Mouse (Mus musculus) c-Kit-positive CD71-positive TER-119-positive erythroid progenitor cells, embryonic 14.5 days (primary cell): ENCODE measurements around the gene Tnfsf11.

Experiments
- DNase-seq: peaks from one replicate; pipeline ENCODE4 v3.0.0-alpha.2; 2013; ENCODE audit warnings: low spot score

Tnfsf11 gene

DNA sequence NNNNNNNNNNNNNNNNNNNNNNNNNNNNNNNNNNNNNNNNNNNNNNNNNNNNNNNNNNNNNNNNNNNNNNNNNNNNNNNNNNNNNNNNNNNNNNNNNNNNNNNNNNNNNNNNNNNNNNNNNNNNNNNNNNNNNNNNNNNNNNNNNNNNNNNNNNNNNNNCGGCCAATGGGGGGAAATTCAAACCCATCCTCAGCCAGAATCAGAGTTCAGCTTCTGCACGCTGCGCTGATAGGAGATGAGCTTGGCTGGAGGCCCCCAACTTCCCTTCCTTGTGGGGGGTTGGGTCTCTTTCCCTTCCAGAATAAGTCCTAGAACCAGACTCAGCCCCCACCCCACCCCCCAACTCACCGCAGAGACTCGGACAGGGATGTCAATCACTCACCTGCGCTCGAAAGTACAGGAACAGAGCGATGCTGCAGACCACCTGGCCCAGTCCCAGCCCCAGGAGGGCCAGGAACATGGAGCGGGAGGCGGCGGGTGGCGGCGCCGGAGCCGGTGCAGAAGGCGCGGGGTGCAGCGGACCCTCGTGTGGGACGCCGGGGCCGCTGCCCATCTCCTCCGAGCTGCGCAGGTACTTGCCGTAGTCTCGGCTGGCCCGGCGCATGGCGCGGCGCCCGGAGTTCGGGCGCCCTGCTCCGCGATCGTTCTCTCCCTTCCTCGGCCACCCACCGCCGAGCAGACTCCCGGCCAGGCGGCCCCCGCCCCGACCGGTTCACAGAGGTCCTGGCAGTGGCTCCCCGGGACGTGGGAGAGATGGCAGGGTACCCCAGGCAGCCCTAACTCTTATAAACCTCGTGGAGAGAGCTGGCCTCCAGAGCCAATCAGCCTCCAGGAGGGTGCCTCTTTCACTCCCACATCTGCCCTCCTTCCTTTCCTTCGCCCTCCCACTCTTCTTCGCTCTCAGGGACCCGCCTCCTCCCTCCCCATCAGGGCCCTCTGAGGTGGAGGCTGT is at the start of gene Tnfsf11:
Gene Tnfsf11 (minus strand): TSS at position 758 of the 952 bp plus-strand sequence.
- no peak for DNase-seq

GRCm38 (mm10) chr14:78356764-78357163 is 48.9 kb upstream of the Tnfsf11 start:
- no peak for DNase-seq

DNA sequence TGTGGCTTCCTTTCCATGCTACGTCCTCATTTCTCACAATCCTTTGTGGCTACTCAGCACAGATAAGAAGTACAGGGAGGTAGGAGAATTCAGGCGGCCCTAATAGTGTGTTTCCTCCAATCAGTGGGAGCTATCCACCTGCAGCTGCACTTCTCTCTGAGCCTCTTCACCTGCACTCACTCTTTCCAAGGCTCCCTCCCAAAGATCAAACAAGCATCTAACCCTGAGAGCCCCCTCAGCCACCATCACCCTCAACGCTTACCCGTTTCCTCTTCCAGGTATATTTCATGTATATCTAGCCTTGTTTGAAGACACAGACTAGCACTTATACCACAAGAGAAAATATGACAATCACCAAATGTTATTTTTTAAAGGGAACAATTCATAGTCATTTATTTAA is 47.5 kb upstream of the Tnfsf11 start:
- DNase-seq: no peak

- no peak for DNase-seq
Measured at GRCm38 (mm10) chr14:78352865-78353264, 45.0 kb upstream of the Tnfsf11 start.

GRCm38 (mm10) chr14:78351544-78351943 is 43.7 kb upstream of the Tnfsf11 start:
- DNase-seq: no peak

DNA sequence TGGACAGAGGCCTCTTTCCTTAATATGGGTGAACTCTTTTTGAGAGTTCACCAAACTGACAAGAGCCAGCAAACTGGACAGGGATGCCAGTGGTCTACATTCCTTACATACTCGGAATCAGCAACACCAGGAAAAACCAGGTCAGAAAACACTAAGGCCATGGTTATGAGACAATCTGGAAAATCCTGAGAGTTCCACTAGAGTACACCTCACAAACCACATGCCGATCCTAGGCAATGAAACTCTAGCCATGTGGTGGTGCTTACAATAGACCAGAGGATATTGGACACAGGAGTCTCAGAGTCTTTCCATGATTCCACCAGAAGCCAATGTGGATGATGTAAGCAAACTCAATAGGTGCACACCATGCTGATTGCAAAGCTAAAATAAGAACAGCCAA is 39.9 kb upstream of the Tnfsf11 start:
- no peak for DNase-seq

DNA sequence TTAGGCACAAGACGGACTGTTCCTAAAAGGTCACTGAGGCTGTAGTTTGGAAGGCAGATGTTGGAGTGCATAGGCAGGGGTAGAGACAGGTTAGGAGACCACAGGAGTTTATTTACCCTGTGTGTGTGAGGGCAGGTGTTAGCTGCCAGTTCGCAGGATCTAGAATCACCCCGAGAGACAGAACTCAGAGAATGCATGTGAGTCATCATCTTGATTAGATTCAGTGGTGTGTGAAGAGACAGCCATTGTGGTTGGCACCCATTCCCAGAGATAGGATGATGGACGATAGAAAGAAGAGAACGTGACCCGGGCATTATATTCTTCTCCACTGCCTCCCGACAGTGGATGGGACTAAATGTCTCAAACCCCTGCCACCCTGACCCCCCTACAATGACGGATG is 35.2 kb upstream of the Tnfsf11 start:
- DNase-seq: no peak

- DNase-seq: no peak
Measured at GRCm38 (mm10) chr14:78342146-78342545, 34.3 kb upstream of the Tnfsf11 start.

GRCm38 (mm10) chr14:78333341-78333740 is 25.5 kb upstream of the Tnfsf11 start:
- DNase-seq: no peak

GRCm38 (mm10) chr14:78331368-78331767 is 23.5 kb upstream of the Tnfsf11 start:
- DNase-seq: no peak

- DNase-seq: no peak
Measured at GRCm38 (mm10) chr14:78330576-78331300, 22.9 kb upstream of the Tnfsf11 start.

DNA sequence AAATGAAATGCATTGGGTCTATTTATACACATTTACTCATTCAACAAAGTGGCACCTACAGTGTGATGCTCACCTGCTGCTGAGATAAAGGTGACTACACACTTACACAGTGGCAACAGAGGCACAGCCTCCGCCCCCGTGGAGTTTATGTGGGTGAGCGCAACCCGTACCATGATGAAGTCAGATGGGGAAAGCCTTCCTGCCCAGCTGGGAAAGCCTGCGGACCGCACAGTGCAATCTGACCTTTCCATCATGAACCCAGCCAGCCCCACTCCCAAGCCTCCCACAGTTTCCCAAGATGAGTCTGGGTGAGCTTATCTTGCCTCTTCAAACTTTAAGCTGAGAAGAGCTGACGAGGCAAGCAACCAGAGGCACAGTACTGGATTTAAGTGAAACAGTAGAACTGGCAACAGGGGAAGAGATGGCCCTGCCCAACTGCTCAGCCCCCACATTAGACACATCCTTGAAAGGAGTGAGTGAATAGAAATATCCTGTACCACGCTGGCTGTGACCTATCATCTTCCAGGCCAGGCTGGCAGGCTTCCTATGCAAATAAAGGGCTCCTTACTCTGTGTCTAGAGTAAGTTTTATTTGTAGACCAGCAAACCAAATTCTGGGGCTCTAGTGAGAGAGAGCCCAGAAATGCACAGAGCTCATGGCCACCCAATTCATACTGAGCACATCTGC is 22.1 kb upstream of the Tnfsf11 start:
- DNase-seq: no peak

GRCm38 (mm10) chr14:78323356-78323755 is 15.5 kb upstream of the Tnfsf11 start:
- no peak for DNase-seq

DNA sequence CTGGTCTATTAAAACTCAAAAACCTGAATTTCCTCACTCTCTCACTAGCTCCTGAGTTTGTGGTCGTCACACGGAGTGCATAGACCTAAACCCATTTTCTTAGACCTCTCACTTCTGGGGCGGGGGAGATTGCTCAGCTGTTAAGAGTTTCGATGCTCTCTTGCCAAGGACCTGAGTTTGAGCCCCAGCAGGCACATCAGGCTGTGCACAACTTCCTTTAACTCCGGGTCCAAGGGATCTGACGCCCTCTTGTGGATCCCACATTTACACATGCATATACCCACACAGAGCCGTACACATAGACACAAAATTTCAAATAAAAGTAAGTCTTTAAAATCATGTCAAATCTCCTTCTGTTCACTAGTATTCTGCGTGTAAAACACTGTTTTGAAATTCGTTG is 15.1 kb upstream of the Tnfsf11 start:
- DNase-seq: no peak

DNA sequence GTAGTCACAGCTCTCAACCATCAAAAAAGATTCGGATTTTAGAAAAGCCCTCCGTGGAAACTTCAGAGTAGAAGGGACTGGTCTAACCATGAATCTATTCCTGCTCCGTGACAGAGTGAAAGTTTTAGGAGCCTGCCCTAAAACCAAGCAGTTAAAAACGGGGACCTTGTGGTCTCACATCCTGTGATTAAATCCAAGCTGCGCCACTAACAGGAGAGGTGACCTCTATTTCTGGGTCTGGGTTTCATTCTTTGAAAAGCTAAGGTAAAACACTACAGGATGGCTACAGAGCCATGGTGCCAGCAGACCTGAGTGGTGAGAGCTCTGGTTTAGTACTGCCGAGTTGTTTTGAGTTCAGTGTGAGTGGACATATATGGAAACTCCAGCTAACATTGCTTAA is 12.4 kb upstream of the Tnfsf11 start:
- no peak for DNase-seq

DNA sequence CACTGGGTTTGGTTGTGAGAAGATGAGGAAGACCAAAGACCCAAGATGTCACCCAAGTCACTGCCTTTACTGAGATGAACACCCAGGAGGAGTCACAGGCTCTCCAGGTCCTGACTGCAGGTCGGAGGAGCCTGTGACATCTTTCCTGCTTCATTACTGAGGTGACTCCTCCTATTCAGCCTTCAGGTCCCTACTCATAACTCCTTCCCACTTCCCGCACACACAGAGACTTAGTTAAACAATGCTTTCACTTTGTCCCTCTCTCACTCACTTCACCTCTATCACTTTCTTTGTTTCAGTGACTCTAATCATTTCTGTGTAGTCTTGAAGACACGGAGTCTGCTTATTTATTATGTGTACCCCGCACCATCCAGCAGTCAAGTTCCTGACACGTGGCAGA is 11.7 kb upstream of the Tnfsf11 start:
- DNase-seq: no peak

GRCm38 (mm10) chr14:78319000-78319399 is 11.2 kb upstream of the Tnfsf11 start:
- DNase-seq: no peak

DNA sequence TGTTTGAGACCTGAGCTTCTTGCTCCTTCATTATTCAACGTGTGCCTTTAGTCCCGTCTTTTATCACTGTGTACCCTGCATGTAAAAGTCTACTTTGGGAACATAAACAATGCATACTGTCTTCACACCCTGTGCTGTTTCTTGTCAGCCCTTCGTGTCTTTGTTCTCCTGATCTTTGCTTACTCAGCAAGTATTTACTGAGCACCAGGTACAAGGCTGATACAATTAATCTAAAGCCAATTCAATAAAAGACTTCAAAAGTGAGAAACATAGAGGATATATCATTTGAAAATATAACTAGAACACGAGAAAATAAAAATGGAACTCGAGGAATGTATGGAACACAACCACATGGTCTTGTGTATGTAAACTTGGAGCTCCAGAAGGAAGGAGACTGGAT is 9.8 kb upstream of the Tnfsf11 start:
- no peak for DNase-seq

DNA sequence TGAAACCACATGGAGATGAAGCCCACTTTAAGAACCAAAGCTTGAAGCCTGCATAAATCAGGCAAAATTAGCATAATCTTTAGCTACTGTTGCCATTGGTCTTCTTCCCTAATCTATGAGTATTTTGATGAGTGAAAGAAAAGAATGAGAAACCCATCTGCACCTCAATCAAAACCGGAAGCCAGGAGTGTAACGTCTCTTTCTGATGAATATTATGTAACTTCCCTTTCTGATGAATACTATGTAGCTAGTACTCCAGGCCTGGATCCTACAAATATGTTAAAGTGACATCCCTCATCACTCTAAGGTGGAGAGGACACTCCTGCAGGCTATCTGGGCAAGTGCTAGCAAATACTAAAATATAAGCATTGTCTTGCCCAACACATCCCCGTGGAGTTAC is 6.9 kb downstream of the Tnfsf11 start:
- DNase-seq: no peak

- no peak for DNase-seq
Measured at GRCm38 (mm10) chr14:78292687-78293086, 15.2 kb downstream of the Tnfsf11 start.

- no peak for DNase-seq
Measured at GRCm38 (mm10) chr14:78289912-78290523, 17.8 kb downstream of the Tnfsf11 start.

DNA sequence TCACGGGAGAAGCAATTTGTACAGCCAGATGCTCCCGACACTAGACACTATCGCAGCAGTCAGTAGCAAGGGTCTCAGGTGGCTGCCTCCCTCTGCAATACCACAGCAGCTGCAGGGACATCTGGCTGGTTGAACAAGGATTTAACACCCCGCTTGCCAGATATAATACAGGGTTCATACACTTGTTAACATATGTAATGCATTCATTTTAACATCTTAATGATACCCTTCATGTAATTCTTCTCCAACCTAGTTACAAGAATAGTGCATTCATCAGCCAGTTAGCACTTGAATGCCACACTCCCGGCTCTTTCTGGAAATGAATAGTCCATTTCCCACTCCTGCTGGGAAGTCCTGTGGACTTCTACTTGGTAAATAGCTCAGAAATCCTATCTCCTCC is 18.9 kb downstream of the Tnfsf11 start:
- no peak for DNase-seq
